Mouse (Mus musculus): Measurements from ENCODE around the gene Upf1.

Gene Upf1

GRCm38 (mm10) chr8:70327512-70327911 lies 25.6 kb downstream of the Upf1 start:
- H3K4me3 ChIP-seq (replicated peaks; ENCODE audit: low read length), result no peak overlapping the region
- H3K9me3 ChIP-seq (ENCODE audit: low read length), result no peaks in the 10 kb centered on the region
- TF ChIP-seq CTCF (conservative IDR thresholded peaks at IDR 0.05; ENCODE audit: low read length), result no peak
- TF ChIP-seq NANOG (IDR thresholded peaks at IDR 0.05; ENCODE audit: borderline replicate concordance, low read length), result no peak
- no peak for TF ChIP-seq POU5F1 (IDR thresholded peaks at IDR 0.05; ENCODE audit: borderline replicate concordance, low read length)
- peaks cover 24% of the 10 kb centered on the region for H3K36me3 ChIP-seq (ENCODE audit: insufficient read depth, low read length)
- H3K4me1 ChIP-seq (replicated peaks; ENCODE audit: low read depth, low read length), result peaks cover 34% of the 10 kb centered on the region
- peaks cover 9% of the 10 kb centered on the region for H3K27me3 ChIP-seq (ENCODE audit: insufficient read depth, low read length)

GRCm38 (mm10) chr8:70323716-70324115 lies 29.4 kb downstream of the Upf1 start:
- Histone ChIP-seq H3K9me3 (ENCODE audit: low read length) (no peaks in the 10 kb centered on the region), H3K4me1 (replicated peaks; ENCODE audit: low read depth, low read length) (peaks cover under 1% of the 10 kb centered on the region; the same call in 1 of the 2 replicates), H3K27me3 (ENCODE audit: insufficient read depth, low read length) (peaks cover 3% of the 10 kb centered on the region; the same call in 1 of the 2 replicates), H3K4me3 (replicated peaks; ENCODE audit: low read length) (no peak overlapping the region), H3K36me3 (ENCODE audit: insufficient read depth, low read length) (peaks cover 15% of the 10 kb centered on the region; the same call in 1 of the 2 replicates)
- no peak for TF ChIP-seq NANOG (IDR thresholded peaks at IDR 0.05; ENCODE audit: borderline replicate concordance, low read length)
- no peak for TF ChIP-seq POU5F1 (IDR thresholded peaks at IDR 0.05; ENCODE audit: borderline replicate concordance, low read length)

GRCm38 (mm10) chr8:70317872-70318271 lies 35.2 kb downstream of the Upf1 start:
- Histone ChIP-seq H3K9me3 (ENCODE audit: low read length) (no peaks in the 10 kb centered on the region), H3K27me3 (ENCODE audit: insufficient read depth, low read length) (peaks cover 29% of the 10 kb centered on the region), H3K4me1 (replicated peaks; ENCODE audit: low read depth, low read length) (peaks cover 27% of the 10 kb centered on the region), H3K4me3 (replicated peaks; ENCODE audit: low read length) (no peak overlapping the region), H3K36me3 (ENCODE audit: insufficient read depth, low read length) (peaks cover 17% of the 10 kb centered on the region)
- no peak for TF ChIP-seq POU5F1 (IDR thresholded peaks at IDR 0.05; ENCODE audit: borderline replicate concordance, low read length)
- no peak for TF ChIP-seq CTCF (conservative IDR thresholded peaks at IDR 0.05; ENCODE audit: low read length)
- no peak for TF ChIP-seq NANOG (IDR thresholded peaks at IDR 0.05; ENCODE audit: borderline replicate concordance, low read length)

- no peaks in the 10 kb centered on the region for H3K9me3 ChIP-seq (ENCODE audit: low read length)
- TF ChIP-seq CTCF (conservative IDR thresholded peaks at IDR 0.05; ENCODE audit: low read length) (no peak), NANOG (IDR thresholded peaks at IDR 0.05; ENCODE audit: borderline replicate concordance, low read length) (no peak), POU5F1 (IDR thresholded peaks at IDR 0.05; ENCODE audit: borderline replicate concordance, low read length) (no peak)
- peaks cover 22% of the 10 kb centered on the region for H3K36me3 ChIP-seq (ENCODE audit: insufficient read depth, low read length)
- peaks cover 29% of the 10 kb centered on the region for H3K27me3 ChIP-seq (ENCODE audit: insufficient read depth, low read length)
- H3K4me1 ChIP-seq (replicated peaks; ENCODE audit: low read depth, low read length), result peaks cover 27% of the 10 kb centered on the region
- H3K4me3 ChIP-seq (replicated peaks; ENCODE audit: low read length), result peak overlapping the region; percentile 81
Observed at GRCm38 (mm10) chr8:70316511-70317504, 36.3 kb downstream of the Upf1 start.

GRCm38 (mm10) chr8:70315624-70316510 lies 37.2 kb downstream of the Upf1 start, which contains the start of gene Cers1:
TSS of gene Cers1 (plus strand) at chr8:70315775.
- Histone ChIP-seq H3K4me3 (replicated peaks; ENCODE audit: low read length) (peak within 1 kb of the TSS; percentile 81), H3K4me1 (replicated peaks; ENCODE audit: low read depth, low read length) (peaks cover 34% of the 10 kb centered on the region), H3K36me3 (ENCODE audit: insufficient read depth, low read length) (peaks cover 32% of the 10 kb centered on the region), H3K27me3 (ENCODE audit: insufficient read depth, low read length) (peaks cover 29% of the 10 kb centered on the region), H3K9me3 (ENCODE audit: low read length) (no peaks in the 10 kb centered on the region)
- TF ChIP-seq CTCF (conservative IDR thresholded peaks at IDR 0.05; ENCODE audit: low read length), result no peak
- TF ChIP-seq POU5F1 (IDR thresholded peaks at IDR 0.05; ENCODE audit: borderline replicate concordance, low read length), result no peak
- TF ChIP-seq NANOG (IDR thresholded peaks at IDR 0.05; ENCODE audit: borderline replicate concordance, low read length), result no peak

- Histone ChIP-seq H3K27me3 (ENCODE audit: insufficient read depth, low read length) (peaks cover 26% of the 10 kb centered on the region), H3K9me3 (ENCODE audit: low read length) (no peaks in the 10 kb centered on the region)
Observed at GRCm38 (mm10) chr8:70313399-70313798, 39.7 kb downstream of the Upf1 start.

GRCm38 (mm10) chr8:70309311-70309710 lies 43.8 kb downstream of the Upf1 start:
- Histone ChIP-seq H3K4me1 (replicated peaks; ENCODE audit: low read depth, low read length) (peaks cover 13% of the 10 kb centered on the region), H3K9me3 (ENCODE audit: low read length) (no peaks in the 10 kb centered on the region), H3K4me3 (replicated peaks; ENCODE audit: low read length) (no peak overlapping the region), H3K27me3 (ENCODE audit: insufficient read depth, low read length) (no peaks in the 10 kb centered on the region), H3K36me3 (ENCODE audit: insufficient read depth, low read length) (peaks cover 92% of the 10 kb centered on the region)
- TF ChIP-seq POU5F1 (IDR thresholded peaks at IDR 0.05; ENCODE audit: borderline replicate concordance, low read length) (no peak), CTCF (conservative IDR thresholded peaks at IDR 0.05; ENCODE audit: low read length) (peak; percentile 84)

More at GRCm38 (mm10) chr8:70313399-70313798, 39.7 kb downstream of the Upf1 start:
- Histone ChIP-seq H3K4me3 (replicated peaks; ENCODE audit: low read length) (no peak overlapping the region), H3K4me1 (replicated peaks; ENCODE audit: low read depth, low read length) (peaks cover 34% of the 10 kb centered on the region), H3K36me3 (ENCODE audit: insufficient read depth, low read length) (peaks cover 51% of the 10 kb centered on the region)
- no peak for TF ChIP-seq NANOG (IDR thresholded peaks at IDR 0.05; ENCODE audit: borderline replicate concordance, low read length)
- TF ChIP-seq CTCF (conservative IDR thresholded peaks at IDR 0.05; ENCODE audit: low read length), result no peak
- no peak for TF ChIP-seq POU5F1 (IDR thresholded peaks at IDR 0.05; ENCODE audit: borderline replicate concordance, low read length)

- Histone ChIP-seq H3K4me3 (replicated peaks; ENCODE audit: low read length) (peak overlapping the region; percentile 99), H3K9me3 (ENCODE audit: low read length) (no peaks in the 10 kb centered on the region), H3K4me1 (replicated peaks; ENCODE audit: low read depth, low read length) (peaks cover 37% of the 10 kb centered on the region), H3K36me3 (ENCODE audit: insufficient read depth, low read length) (peaks cover 73% of the 10 kb centered on the region), H3K27me3 (ENCODE audit: insufficient read depth, low read length) (no peaks in the 10 kb centered on the region)
- no peak for TF ChIP-seq POU5F1 (IDR thresholded peaks at IDR 0.05; ENCODE audit: borderline replicate concordance, low read length)
- no peak for TF ChIP-seq NANOG (IDR thresholded peaks at IDR 0.05; ENCODE audit: borderline replicate concordance, low read length)
- TF ChIP-seq CTCF (conservative IDR thresholded peaks at IDR 0.05; ENCODE audit: low read length), result no peak
Observed at GRCm38 (mm10) chr8:70302901-70303300, 50.2 kb downstream of the Upf1 start.
